Mouse (Mus musculus) adrenal gland, adult 18-20 months (tissue): ENCODE data around the gene Npepl1. TPM values are rescaled to one million over a fixed set of nuclear protein-coding genes. Genes with fewer than 3 reads are reported as not detected.

ENCODE experiments used
- DNase-seq, 2 experiments: peaks; one replicate each; pipeline ENCODE4 v3.0.0; 2021 to 2022; ENCODE audit warnings: low spot score in 2 of 2
- total RNA-seq, 2 experiments: library from RNA; stranded (reverse); gene quantifications; 1 replicate in 1 of 2; 2 replicates in 1 of 2; pipeline ENCODE4 v1.2.3; 2021

Npepl1 gene
- total RNA-seq, 2 experiments from 2014 or later: 56.1 to 60.8 TPM

DNA sequence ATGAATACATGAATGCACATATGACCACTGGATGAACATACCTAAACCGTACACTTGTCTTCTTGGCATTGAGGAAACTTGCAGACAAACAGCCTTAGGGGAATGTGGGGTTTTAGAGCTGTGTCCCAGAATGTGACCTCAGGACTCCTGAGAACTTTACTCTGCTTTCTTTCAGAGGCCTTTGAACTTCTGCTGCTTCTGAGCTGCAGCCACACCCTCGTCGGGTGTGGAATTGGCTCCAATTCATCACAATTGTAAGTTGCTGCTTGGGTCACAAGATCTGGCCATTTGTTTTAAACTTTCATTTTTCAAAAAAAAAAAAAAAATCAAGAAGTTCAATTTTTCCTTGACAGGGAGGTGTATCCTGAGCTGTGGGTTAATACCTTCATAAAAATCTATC, 2.8 kb upstream of the Npepl1 start:
- DNase-seq: no peak

DNA sequence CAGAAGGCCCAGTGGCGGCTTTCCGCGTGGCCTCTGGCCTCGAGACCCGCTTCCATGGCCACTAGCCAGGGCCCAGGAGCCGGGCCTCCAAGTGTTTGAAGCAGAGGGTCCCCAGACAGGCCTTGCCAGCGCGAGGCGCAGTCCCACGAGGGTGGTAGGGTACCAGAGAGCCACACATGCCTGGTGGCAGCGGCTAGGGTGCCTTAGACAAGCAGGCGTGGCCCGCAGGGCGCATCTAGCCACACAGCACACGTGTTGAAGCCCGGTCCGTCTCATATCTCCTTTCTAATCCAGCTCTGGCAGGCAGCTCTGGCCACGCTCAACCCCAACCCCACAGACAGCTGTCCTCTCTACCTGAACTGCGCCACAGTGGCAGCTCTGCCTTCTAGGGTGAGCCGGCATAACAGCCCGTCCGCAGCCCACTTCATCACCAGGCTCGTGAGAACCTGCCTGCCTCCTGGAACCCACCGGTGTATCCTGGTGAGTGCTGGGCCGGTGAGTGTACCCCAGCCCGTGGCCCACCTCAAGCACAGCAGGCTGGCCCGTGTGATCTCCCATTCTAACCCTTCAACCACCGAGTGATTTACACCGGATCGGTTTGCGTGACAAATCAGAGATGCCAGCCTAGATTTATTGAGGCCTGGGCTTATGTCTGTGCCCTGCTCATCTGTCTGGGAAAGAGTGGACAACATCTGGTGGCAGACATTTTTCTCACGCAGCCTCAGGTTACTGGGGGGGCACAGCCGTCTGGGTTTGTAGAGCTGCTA, 817 bp downstream of the Npepl1 start:
- DNase-seq: no peak

DNA sequence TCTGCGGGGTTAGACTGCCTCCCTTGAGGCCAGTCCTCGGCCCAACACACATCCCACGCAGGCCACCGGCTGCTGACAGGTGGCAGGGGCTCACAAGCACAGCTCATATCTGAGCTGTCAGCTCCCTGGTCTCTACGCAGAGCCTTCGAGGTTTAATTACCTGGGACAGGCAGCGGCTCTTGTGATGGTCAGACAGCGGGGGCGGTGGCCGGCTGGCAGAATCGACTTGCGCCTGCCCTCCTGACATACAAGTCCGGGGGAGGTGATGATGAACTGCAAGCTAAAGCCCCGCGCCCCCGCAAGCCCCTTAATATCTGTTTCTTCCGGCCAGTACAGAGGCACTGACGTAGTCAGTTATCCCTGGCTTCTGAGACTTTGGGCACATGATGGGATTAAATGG, 2.8 kb downstream of the Npepl1 start:
- no peak for DNase-seq

DNA sequence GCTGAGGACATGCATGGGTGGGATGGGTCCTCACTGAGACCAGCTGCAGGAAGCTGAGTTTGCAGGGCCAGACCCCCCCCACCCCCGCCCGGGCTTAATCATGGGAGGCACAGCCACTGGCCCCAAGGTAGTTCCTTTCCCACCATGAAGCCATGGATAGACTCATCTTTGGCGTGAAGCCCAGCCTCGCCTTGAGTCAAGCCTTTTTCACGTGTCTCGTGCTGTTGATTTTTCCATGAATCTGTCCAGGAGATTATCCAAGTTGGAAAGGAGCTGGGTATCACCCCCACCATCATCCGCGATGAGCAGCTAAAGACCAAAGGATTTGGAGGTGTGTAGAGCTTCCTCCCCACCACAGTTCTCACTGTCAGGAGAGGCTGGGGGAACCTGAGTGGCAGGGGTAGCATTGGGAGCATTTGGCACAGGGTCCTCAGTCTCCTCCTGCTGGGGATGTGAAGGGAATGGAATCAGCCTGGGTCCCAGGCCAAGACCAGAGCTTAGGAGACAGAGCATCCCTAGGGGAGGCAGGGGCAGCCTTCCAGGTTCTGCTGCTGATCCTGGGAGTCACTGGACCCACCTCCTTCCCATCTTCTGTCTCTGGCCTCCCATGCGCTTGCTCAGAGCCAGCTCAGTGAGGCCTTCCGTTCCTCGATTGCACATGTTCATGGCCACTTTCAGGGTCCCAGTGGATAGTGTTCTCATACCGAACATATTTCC, 4.2 kb downstream of the Npepl1 start:
- DNase-seq: no peak

DNA sequence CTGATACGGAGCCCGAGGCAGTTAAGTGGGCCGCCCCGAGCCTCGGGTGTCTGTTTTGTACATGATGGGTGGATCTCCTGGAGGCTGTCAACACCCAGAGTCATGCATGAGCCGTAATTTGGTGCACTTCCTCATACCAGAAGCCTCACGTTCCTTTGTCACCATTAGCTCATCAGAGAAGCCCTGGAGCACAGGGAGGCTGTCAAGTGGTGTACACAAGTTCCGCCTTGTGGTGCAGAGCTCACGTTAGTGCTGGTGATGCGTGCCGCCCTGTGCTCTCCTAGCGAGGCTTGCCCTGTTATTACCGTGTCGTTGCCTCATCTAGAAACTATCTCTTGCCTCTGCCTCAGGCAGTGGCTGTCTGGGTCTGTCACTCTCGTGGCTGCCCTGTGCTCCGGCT, 6.8 kb downstream of the Npepl1 start:
- no peak for DNase-seq

DNA sequence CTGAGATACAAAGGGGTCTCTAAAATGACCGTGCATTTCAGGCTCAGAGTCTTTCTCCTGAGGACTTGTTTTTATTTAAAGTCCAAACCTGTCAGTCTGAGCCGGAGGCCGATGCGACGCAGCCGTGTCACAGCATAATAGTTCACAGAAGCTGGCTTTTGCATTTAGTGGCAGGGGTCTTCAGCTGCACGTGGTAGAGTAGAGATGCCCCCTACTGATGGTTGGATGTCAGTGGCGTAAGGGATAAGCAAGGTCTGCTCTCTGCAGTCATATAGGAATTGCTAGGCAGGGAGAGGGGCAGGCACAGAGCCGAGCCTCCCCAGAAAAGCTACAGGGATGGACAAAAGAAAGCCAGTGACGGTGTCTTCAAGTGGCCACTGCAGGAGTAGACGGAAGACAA, 8.0 kb downstream of the Npepl1 start:
- DNase-seq: peak in 1 of 2 experiments; percentile 13

DNA sequence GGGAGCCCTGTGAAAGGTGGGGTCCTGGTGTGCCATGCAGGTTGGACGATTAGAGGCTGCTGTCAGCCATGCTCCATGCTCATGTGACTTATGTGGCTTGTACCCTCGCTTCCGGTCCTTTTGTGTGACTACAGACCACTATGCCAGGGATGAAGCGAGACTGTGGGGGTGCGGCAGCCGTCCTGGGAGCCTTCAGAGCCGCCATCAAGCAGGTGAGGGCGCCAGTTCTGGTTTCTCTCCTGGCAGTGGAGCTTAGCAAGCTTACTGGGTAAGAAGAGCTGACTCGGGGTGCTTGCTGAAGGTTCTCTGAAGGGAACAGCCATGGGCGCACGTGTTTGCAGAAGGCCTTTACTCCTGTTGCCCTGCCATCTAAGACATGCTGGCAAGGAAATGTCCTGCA, 9.1 kb downstream of the Npepl1 start:
- peak in 1 of 2 experiments; percentile 13 for DNase-seq

DNA sequence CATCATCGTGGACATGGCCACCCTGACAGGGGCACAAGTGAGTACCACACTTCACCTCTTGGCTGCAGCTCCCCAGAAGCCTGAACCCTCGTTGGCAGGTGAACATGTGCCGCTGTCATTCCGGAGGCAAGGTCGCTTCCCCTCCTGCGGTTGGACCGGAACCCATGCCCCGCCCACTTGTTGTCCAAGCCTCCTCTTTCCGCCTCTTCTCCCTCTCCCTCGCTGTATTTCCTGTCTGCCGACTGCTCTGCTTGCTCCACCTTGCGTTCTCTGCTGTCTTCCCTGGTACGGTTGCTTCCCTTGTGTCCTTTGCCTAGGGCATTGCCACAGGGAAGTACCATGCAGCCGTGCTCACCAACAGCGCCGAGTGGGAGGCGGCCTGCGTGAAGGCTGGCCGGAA, 10.5 kb downstream of the Npepl1 start:
- DNase-seq: no peak

DNA sequence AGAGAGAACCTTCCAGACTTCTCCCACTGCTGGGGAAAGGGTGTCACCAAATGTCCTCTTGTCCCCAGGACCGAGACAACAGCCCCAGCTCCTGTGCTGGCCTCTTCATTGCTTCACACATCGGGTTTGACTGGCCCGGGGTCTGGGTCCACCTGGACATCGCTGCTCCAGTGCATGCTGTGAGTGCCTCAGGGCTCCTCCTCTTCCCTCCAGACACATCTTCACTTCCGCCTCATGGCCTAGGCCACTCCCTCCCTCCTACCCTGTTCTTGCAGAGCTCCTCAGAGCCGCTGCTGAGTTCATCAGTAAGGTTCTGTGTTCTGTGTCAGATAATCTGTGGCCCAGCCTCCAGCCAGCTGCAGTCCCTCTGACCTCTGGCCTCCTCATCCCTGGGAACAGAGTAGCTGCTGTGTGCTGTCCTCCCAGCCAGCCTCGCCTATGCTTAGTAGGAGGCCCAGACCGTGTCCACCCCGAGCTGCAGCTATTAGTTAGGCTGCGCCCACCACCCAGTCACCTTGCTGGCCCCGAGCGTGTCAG, 11.3 kb downstream of the Npepl1 start:
- peak in 1 of 2 experiments; percentile 17 for DNase-seq

DNA sequence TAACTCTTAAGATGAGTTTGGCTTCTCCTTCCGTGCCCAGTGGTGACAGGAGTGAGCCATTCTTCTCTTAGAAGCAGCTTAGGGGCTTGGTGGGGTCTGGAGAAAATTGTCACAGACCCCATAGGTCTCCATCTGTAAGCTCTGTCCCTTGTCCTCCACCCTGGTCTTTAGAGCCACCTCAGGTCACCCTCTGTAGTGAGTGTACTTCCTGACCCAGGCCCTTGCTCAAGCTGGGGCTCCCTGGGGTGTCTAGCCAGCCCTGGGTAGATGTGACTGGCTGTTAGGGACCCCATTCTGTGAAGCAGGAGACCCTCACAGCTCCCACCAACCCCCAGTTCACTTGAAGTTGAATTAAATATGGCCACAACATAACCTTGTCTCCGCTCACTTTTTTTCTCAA, 12.2 kb downstream of the Npepl1 start:
- DNase-seq: peak in 1 of 2 experiments; percentile 6

- peak in 1 of 2 experiments; percentile 6 for DNase-seq
Observed at GRCm38 (mm10) chr2:174123731-174124130, 13.6 kb downstream of the Npepl1 start.

DNA sequence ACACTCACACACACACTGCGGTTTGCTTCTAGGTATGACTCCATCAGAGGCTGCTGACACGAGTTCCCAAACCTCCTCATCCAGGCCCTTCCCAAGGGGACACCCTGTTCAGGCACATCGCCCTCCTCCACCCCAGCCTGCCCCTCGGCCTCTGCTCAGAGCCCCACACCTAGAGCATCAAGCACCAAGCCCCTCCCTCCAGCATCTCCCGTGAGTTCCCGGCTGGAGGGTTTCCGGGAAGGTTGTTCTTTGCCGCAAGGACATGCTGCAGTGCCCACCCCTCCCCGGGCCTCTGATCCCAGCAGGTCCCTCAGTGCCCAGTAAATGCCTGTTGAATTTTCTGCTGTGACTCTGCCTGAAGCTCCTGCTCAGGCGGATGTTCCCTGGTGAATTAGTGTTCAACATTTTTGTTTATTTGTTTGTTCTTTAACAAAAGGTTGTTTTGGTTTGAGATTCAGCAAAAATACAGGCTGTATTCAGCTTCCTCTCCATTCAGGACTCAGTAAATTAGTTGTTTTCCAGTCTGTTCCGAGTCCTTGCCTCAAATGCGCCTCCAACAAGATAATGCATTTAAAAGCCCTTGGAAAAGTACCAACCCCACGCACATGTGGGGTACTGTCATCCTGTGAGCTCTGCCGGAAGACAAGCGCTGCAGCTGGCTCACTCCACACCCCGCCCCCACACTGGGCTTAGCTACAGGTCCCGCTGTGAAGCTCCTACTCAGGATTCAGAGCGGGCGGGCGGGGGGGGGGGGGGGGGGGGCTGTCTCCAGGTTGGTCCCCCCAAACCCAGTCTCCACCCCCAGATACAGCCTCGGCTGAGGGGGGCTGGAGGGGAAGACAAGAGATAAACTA, 16.6 kb downstream of the Npepl1 start:
- peak in 1 of 2 experiments; percentile 23 for DNase-seq

DNA sequence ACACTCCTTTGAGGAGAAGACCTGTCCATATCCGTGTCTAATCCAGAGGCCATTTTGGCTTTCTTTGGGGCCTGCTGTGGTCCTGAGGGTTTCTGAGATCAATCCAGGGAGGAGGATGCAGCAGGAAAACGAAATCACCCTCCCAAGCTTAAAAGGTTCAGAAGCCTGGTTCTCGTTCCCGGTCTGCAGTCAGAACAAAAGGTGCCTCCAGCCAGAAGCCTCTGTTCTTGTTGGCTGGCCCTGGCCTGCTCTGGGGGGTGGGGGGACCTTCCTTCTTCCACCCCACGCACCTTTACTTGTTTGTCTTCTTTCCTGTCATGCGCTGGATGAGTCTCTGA, 17.2 kb downstream of the Npepl1 start:
- peak in 1 of 2 experiments; percentile 3 for DNase-seq

DNA sequence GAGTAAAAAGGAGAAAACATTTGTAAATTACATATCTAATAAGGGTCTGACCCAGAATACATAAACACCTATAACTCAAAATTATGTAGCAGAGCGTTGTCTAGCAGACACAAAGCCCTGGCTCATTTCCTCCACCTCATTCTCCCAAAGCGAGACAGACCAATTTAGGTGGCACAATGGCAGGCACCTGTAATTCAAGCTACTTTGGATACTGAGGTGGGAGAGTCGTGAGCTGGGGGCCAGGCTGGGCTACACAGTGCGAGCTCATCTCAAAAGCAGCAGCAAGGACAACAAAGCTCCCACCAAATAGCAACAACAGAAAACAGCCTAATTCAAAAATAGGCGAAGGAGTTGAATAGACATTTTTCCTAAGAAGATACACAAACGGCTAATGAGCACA, 18.8 kb downstream of the Npepl1 start:
- no peak for DNase-seq

DNA sequence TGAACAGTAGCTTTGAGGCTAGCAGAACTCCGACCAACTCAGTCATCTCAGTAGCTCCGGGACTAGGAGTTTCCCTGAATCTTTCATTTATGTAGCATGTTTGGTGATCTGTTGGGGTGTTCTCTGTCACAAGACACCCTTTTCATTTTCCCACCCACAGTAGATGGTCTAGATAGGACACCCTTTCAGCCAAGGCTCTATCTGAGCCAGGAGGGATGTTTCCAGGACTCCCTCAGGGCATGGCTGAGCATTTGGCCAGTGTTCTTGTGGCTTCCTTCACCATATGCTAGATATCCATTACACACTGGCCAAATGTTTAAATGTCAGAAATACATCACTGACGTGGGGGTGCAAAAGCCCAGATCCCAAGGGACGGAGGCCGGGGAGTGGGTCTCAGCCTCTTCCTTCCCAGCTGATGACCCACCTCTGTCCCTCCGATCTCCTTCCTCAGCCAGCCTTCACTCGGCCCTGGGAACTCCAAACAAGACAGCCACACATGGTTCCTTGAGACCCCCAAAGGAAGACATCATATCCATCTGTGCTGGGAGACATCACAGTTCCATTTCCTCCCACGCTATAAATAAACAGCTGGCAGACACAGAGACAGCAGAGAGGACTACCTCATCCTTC, 20.4 kb downstream of the Npepl1 start:
- DNase-seq: no peak

DNA sequence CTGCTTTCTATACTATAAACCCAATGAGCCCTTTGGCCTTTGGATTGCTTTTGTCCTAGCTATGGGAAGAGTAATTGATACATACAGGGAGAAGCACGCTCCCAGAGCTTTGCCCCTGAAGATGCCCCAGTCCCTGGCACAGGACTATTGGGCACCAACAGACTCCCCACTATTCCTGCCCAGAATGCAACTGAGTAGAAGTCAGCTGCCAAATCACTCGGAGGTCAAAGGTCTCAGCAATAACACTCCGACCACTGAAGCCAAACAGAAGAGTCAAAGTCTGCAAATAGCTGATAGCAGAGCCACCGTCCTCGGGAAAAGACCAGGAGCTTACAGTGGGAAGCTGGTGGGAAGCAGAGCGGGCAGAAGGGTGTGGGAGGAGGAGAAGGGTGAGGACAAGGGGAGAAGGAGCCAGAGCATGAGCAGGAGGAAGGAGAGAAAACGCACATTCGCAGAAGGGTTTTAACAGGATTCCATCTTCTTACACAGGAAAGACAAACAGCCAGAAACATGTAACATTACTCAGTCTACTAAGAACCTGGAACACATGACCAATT, 22.3 kb downstream of the Npepl1 start:
- DNase-seq: no peak

GRCm38 (mm10) chr2:174159035-174159434, 48.9 kb downstream of the Npepl1 start:
- DNase-seq: no peak

DNA sequence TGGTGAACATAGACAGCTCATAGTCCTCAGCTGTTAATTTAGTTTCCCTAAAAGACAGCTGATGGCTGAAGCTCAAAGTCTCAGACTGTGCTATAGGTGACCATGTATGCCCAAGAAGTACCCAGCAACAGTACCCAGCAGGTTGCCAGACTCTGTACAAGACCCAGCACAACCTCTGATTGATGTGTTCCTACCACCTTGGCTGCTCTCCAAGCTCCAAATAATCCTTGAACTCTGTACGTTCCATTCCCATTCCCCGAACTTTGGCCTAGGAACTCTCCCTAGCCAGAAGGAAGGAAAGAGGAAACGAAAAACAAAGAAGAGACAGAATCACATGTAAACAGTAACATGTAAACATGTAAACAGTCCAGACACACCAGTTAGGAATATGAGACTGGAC, 50.3 kb downstream of the Npepl1 start:
- no peak for DNase-seq
